Mouse (Mus musculus): Measurements from ENCODE around the gene Tcf7l2.

The Tcf7l2 gene

DNA sequence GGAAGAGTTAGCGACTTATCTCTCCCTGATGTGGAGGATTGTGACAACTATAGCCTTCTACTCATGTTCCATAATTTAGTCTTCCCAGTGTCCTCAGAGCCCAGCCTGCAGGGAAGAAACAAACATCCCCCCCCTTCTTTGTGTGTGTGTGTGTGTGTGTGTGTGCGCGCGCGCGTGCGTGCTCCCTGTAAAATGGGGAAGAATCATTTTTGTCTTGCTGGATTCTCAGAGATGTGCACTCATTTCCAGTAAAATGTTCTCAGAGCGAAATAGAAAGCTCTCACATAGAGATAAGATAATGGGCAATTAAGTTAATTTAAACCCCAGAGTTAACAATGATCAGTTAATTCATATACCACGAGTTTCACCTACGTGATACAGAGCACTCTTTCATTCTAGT is 112.8 kb downstream of the Tcf7l2 start:
- intact Hi-C loops (cut with DNase I), result no loop called here

DNA sequence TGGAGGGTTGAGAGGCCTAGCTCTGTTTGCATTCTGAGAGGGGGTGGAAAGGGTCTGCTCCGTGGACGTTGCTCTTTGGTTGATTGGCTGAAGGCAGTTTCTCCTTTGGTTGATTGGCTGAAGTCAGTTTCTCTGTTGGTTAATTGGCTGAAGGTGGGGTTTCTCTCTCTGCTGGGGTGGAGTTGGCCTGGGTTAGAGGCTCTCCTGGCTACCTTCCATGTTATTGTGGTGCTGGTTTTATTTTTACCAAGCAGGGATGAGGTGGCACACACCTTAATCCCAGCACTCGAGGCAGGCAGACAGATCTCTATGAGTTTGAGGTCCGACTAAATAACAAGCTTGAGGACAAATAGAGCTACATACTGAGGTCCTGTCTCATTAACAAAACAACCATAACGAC is 114.0 kb downstream of the Tcf7l2 start:
- intact Hi-C loops (cut with DNase I), result no loop called here

DNA sequence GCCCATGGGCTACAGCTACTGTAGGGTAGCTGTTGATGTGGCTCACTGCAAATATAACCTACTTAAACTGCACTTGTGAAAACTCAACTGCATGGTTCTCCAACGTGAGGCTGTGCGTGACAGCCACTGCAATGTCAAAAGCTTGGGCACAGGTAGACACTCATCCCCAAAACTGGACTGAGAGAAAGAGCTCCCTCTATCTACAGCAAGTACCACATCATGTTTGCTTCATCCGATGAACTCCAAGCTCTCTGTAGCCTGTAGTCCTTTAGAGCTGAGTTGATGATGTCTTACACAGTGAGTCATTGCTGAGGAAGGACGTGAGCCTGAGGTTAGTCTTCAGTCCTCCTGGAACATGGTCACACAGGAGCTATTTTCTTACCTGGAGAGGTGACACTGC is 115.7 kb downstream of the Tcf7l2 start:
- intact Hi-C loops (cut with DNase I), result no loop called here

DNA sequence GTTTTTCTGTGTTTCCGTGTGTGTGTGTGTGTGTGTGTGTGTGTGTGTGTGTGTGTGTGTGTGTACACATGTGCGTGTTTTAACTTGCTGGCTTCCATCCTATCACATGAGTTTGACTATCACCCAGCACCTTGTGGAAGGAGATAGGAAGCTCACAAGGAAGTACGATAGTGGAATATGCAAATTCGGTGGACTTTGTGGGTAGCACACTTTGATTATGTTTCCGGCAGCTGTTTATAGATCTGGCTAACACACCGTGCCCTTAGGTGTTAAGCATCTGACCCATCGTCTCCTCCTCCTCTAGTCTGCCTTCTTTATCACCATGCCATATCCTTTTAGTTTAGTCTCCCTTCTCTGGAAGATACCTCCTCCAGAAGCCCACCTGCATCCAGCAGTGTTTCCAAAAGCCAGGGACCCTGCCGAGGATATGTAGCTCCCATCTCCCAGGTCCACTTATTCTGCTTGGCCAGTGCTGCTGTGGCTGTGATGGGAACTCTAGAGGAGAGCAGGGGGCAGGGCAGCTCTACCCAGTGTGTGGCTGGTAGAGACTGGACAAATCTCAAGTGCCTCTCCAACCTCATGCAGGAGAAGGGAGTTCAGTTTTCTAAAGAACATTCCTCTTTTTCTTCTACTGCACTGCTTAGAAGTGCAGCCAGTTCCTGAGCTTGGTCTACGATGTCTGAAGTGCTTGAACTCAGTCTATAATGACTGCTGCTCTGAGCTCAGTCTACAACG is 118.6 kb downstream of the Tcf7l2 start:
- intact Hi-C loops (cut with DNase I), result no loop called here

DNA sequence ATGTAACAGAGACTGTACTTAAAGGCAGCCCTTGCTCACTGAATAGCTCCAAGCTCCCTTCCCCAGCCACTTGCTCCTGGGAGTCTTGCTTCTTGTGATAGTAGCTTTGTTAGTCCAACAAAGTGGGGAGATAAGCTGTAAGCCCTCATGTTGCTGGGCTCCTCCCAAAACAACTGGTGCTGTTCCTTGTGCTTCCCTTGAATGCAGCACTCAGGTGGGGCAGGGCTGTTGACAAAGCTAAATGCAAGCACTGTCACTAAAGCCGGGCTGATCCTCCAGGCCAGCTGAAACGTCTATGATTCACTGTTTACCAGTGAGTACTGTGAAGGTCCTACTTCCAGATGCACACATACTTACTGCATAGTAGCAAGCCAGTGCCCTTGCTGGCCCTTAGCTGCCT is 120.1 kb downstream of the Tcf7l2 start:
- intact Hi-C loops (cut with DNase I), result no loop called here

DNA sequence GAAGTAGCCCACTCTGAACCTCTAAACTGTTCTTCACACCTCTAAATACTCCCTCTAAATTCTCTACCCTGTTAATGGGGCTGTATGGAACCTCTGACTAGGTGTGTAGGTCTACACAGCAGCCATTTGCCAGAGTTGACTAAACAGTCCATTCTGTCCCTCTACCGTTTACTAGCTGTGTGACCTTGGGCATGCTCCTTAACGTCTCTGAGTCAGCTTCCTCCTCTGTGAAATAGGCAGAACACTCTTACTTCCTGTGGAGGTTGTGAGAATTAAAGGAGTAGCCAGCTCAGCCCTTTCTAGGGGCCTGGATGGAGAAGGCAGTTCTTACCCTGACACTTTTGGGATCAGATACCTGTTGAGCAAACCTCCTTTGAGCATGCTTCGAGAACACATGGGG is 120.9 kb downstream of the Tcf7l2 start:
- intact Hi-C loops (cut with DNase I), result no loop called here

DNA sequence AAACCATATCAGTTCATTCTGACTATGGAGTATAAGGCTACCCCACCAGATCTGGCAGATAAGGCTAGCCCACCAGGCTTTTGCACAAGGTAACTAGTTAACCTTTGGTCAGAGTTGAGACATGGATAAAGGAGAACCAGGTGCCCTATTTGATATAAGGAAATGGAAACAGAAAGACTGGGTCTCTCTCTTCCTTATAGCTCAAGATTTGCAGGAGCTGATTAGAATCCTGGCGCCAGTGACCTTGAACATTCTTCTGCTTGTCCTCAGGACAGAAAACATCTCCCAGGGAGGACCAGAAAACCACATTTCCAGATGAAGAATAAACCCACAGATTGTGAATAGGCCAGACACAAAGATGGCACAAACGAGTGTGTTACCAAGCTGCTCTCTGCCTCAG is 123.4 kb downstream of the Tcf7l2 start:
- intact Hi-C loops (cut with DNase I), result no loop called here

DNA sequence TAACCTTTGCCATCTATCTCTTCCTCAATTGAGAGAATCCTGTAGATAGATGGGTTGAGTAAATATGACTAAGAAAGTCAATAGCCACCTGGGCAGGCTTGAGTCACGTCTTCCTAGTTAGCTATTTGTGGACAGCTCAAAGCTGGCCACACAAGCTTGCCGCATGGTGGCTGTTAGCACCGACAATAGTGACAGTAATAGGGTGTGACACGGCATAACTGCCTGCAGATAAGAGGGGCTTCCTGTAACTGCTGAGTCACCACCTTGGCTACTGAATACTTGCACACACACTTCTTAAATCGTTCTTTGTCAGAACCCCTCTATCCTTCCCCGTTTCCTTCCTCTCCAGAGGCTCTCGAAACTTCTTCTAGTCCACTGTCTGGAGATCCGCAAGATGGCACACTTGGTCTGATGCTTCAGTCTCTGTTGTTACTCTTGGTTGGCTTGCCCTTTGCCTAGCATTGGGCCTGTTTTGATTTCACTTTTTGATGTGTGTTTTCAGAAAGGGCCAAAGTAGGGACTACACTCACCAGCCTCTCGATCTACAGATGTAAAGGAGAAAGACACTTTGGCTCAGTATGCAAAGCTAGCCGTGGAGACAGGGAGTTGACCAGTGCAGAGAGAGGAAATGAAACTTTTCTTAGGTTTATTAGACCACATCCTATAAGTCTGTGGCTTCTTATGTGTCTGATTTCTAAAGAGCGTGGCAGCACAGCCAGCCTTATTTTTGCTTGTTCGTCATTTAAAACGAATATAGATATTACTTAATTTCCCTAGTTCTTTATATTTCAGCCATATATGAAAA is 124.4 kb downstream of the Tcf7l2 start:
- intact Hi-C loops (cut with DNase I), result no loop called here

DNA sequence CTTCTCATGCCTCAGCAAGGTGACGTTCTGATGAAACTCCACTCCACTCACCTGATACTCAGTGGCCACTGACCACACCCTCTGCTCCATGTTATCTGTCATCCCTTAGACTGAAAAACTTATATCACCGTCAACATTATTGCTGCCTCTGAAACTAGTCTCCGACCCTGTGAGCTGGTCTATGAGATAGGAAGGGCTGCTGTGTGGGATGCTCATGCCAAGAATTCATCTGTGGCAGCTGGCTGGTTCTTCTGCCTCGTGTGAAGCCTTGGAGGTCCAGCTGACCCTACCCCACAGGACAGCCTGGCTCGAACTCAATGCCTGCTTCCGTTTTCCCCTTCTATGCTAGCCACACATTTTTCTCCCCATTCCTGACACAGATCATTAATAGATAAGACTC is 125.6 kb downstream of the Tcf7l2 start:
- intact Hi-C loops (cut with DNase I), result no loop called here

DNA sequence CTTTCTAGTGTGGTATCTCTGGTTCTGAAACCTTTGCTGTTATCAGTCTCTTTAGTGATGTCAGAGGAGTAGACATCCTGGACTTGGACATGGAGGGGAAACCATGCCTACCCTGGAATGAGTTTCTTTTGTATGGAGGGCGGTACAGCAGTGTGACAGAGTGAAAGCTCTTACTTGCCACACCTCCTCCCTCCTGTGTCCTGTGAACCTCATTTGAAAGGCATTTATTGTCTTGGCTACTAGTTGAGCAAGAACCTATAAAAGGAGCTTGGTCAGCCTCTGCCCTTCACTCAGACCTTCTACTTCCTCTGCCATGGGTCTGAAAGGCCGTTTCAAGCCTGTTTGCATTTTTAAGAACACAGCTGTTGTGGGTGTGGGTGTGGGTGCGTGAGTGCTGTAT is 126.3 kb downstream of the Tcf7l2 start:
- intact Hi-C loops (cut with DNase I), result no loop called here

DNA sequence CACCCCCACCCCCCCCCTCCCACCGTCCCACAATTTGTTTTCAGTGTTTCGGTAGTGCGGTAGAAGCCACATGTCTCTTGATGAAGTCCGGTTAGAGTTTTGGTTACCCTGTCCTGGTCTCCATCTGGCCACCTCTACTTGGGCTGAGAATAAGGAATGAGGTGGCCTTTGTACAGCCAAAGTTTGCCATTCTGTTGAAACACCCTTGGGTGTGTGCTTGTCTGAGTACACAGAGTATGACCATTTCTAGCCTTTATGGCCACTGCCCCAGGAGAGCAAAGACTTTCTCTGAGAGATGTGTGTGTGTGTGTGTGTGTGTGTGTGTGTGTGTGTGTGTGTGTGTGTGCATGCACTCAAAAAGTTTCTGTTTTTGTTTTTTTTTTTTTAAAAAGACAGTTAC is 127.0 kb downstream of the Tcf7l2 start:
- intact Hi-C loops (cut with DNase I), result no loop called here

DNA sequence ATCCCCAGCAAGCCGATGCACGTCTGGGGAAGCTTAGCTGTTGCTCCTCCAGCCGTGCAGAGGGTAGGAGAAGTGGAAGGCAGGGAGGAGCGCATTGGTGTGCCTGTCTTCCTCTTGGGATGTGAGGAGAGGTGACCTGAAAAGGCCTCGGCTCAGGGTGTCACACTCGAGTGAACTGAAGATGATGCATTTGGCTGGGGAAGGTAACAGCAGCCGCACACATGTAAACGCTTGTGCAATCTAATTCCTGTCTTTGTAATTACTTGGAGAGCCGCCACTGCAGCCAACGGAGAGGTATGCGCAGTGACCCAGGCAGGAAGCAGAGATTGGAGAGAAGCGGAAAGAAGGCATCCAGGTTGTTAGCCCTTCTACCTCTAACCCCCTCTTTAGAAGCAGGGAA is 129.2 kb downstream of the Tcf7l2 start:
- intact Hi-C loops (cut with DNase I), result no loop called here

DNA sequence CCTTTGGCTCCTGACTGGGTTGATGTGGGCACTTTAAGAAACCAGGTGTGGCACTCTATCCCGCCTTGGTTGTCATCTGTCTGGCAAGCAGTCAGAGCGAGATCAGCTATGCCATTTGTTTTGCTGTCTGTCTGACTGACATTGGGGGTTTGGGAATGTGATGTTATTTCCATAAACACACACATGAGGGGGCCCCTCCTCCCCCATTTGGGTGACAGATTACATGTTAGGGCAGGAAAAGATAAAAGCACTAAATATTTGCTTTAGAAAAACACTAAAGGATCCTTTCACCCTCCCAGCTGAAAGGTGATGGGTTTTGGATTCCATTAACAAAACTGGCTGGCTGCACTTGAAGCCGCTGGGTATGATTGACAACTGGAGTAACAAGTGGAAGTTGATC is 129.9 kb downstream of the Tcf7l2 start:
- intact Hi-C loops (cut with DNase I), result no loop called here

DNA sequence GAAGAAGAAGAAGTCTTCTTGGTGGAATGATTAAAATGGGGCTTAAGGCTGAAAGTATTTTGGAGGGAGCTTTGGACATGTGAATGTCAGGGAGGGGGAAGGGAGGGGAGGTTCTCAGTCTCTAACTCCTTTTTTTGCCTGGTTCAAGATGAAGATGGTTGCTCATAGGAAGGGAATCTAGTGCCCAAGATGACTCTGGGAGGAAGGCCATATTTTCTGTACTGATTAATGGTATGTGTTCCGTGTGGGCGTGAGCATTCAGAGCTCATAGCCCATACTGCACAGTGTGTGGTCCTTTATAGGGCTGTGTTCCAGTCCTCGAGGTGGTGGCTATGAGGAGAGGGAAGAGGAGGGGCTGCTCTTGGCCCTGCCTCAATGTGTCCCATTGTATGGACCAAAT is 131.6 kb downstream of the Tcf7l2 start:
- intact Hi-C loops (cut with DNase I), result no loop called here

DNA sequence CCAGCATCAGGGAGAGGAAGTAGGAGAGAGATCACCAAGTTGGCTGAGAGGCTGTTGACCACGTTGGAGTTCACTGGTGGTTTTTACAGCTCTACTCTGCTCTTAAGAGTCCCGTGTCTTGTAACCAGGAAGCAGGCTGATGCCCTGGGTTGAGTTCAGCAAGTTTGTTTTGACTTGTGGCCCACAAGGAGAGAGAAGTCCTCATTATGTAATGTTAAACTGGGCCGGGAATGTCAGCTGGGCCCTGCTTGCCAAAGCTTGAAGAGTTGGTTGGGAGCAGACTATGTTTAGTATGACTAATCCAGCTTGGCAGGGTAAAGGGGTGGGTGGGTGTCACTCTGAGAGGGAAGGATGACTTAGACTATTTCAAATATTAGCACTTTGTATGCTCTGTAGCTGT is 134.9 kb downstream of the Tcf7l2 start:
- intact Hi-C loops (cut with DNase I), result loop anchor here (2.0 to 5.0 kb wide), 2 partner anchors 134 to 332 kb away; partner anchors contain the start of gene Tcf7l2

DNA sequence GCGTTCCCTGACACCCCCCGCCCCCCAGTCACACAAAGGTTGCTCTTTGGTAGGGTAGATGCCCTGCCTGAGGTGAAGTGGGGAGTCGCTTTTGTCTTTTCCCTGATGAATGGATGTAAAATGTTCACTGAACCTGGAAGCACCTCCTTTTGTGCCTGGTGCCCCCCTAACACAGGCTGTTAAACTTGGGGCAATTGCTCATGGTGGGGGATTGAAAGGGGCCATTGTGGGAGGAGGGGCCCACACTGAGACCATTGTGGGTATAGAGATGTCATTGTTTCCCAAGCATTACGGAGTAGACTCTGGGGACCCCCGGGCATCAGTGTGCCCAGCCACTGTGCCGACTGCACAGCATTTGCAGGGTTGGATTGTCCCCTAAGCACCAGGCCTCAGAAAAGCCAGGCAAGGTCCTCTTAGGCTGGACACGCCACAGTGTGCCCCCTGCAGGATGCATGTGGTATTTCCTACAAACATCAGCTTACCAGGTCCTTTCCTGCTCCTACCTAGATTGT is 135.8 kb downstream of the Tcf7l2 start:
- intact Hi-C loops (cut with DNase I), result loop anchor here (2.0 to 5.0 kb wide), 2 partner anchors 135 to 333 kb away; partner anchors contain the start of gene Tcf7l2

DNA sequence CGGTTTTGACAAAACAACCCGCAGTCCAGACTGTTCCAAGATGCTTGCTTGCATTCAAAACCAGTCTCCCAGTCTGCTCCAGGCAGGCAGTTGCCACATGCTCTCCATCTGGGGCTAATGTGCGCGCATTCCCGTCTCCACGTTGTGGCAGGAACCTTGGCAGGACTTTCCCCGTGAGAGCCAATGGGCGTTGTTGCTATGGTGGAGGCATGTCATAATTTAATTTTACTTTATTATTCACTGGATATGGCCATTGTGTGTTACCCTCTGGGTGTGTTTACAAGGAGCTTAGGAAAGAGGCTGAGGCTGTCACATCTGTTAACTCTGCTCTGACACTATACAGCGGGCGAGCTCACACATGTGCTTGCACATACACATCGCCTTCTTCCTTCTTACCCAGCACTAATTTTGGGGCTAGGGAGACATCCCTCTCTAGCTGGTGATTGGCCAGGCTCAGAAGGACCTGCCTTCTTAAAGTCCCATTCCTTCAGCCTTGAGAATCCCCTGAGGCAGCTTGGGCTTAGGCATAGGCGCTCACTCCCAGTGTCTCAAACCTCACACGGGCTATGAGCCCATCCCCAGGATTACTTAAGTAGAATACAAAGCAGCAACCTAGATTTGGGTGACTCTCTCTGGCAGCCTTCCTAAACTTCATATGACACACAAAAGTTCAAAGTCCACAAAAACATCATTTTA is 139.2 kb downstream of the Tcf7l2 start:
- intact Hi-C loops (cut with DNase I), result loop anchor here (10.0 kb wide), 1 partner anchor 546 kb away; no protein-coding TSS in a partner anchor

DNA sequence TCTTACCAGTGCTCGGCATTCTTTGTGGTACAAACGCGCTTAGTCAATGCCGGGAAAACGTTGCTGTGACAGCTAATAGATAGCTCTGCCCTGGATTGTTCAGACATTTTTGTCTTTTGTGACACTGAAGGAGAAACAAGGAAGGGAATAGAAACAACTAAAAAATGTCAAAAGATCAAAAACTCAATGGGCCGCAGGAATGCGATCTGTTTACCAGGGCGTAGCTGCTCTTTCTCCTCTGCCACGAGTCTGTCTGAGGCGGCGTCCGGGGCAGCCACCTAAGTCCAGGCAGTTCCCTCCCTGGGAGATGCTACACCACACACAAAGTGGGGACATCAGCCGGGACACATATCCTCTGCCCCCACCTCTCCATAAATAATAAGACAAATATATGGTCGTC is 144.9 kb downstream of the Tcf7l2 start:
- intact Hi-C loops (cut with DNase I), result loop anchor here (10.0 kb wide), 1 partner anchor 552 kb away; no protein-coding TSS in a partner anchor

DNA sequence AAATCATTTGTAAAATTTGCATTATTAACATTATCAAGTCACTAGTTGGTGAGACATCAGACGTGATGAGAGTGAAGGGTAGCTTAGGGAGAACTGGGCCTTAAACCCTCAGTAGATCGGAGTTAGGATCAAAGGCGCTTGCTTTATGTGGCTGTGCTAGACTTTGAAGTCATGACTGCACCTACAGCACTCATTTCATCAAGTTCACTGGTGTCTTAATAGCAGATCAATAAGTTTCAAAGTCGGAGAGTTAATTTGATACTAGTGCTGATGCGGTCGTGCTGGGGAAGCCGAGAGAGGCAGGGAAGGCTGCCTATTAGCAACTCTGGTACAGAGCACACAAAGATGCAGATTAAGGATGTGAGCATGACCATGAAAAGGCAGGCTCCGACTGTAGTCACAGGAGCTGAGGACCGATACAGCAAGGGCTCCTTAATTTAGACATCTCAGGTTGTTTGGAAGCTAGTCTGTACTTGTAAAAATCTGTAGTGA is 150.1 kb downstream of the Tcf7l2 start:
- intact Hi-C loops (cut with DNase I), result loop anchor here (10.0 kb wide), 2 partner anchors 243 to 477 kb away; no protein-coding TSS in a partner anchor

DNA sequence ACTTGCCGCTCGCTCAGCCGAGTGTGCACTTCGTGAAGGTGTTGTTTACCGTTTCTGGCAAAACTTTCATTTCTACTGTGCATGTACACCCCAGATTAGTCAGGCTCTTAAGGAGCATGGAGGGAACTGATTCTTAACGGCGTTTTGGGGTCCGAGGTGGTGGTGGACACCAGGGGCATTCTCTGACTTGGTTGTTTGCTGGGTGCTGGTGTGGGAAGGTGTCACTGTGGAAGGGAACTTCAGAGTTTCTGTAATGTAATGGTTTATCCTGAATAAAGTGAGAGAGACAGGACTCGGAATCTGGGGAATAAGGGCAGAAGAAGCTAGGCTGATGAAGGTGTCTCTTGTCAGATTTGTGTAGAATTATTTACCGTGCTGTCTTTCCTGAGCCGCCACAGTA is 151.9 kb downstream of the Tcf7l2 start:
- intact Hi-C loops (cut with DNase I), result loop anchor here (10.0 kb wide), 2 partner anchors 241 to 479 kb away; no protein-coding TSS in a partner anchor

DNA sequence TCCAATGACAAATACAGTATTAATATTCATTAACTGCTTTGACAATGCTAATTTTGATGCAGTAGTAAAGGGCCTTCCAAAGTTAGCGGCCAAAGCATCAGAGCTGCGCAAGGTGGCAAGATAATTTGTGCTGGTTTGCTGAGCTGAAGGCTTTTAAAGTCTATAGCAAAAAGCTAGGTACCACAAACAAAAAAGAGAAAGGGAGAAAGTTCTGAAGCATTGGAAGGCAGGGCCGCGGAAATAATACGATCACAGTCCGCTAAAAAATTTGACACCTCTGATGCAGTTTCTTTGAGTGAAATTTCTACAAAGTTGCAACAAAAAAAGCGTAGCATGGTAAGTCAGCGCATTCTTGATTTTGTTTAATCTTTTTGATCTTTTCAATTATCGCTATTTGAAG is 152.8 kb downstream of the Tcf7l2 start:
- intact Hi-C loops (cut with DNase I), result loop anchor here (10.0 kb wide), 2 partner anchors 240 to 480 kb away; no protein-coding TSS in a partner anchor

Data from adrenal gland (tissue).